Mouse (Mus musculus): ENCODE measurements around the gene Siae.

Gene Siae

GRCm38 (mm10) chr9:37625129-37625528 is 69.6 kb downstream of the Siae start:
- no peak for ATAC-seq (ENCODE audit: low TSS enrichment)

- ATAC-seq (ENCODE audit: low TSS enrichment), result peak; percentile 92
Observed at GRCm38 (mm10) chr9:37625641-37626040, 70.1 kb downstream of the Siae start.

- peak; percentile 32 for ATAC-seq (ENCODE audit: low TSS enrichment)
Observed at GRCm38 (mm10) chr9:37626103-37626567, 70.6 kb downstream of the Siae start.

- no peak for ATAC-seq (ENCODE audit: low TSS enrichment)
Observed at GRCm38 (mm10) chr9:37627263-37627662, 71.8 kb downstream of the Siae start.

- ATAC-seq (ENCODE audit: low TSS enrichment), result no peak
Observed at GRCm38 (mm10) chr9:37628581-37628980, 73.1 kb downstream of the Siae start.

GRCm38 (mm10) chr9:37629941-37630340 is 74.4 kb downstream of the Siae start:
- ATAC-seq (ENCODE audit: low TSS enrichment), result no peak

GRCm38 (mm10) chr9:37632305-37632704 is 76.8 kb downstream of the Siae start:
- peak; percentile 50 for ATAC-seq (ENCODE audit: low TSS enrichment)

- no peak for ATAC-seq (ENCODE audit: low TSS enrichment)
Observed at GRCm38 (mm10) chr9:37634269-37634668, 78.8 kb downstream of the Siae start.

GRCm38 (mm10) chr9:37636335-37636734 is 80.8 kb downstream of the Siae start:
- ATAC-seq (ENCODE audit: low TSS enrichment), result peak; percentile 71

- peak; percentile 66; the same call in 1 of the 2 replicates for ATAC-seq (ENCODE audit: low TSS enrichment)
Observed at GRCm38 (mm10) chr9:37636800-37637542, 81.5 kb downstream of the Siae start.

- ATAC-seq (ENCODE audit: low TSS enrichment), result no peak
Observed at GRCm38 (mm10) chr9:37638721-37639120, 83.2 kb downstream of the Siae start.

- no peak for ATAC-seq (ENCODE audit: low TSS enrichment)
Observed at GRCm38 (mm10) chr9:37646246-37646645, 90.7 kb downstream of the Siae start.

- peak; percentile 12; the same call in 1 of the 2 replicates for ATAC-seq (ENCODE audit: low TSS enrichment)
Observed at GRCm38 (mm10) chr9:37650639-37651038, 95.1 kb downstream of the Siae start.

GRCm38 (mm10) chr9:37653836-37654235 is 98.3 kb downstream of the Siae start:
- ATAC-seq (ENCODE audit: low TSS enrichment), result no peak

- ATAC-seq (ENCODE audit: low TSS enrichment), result no peak
Observed at GRCm38 (mm10) chr9:37655961-37656360, 100.5 kb downstream of the Siae start.

GRCm38 (mm10) chr9:37656439-37656881 is 101.0 kb downstream of the Siae start:
- peak; percentile 22 for ATAC-seq (ENCODE audit: low TSS enrichment)

GRCm38 (mm10) chr9:37656931-37657481 is 101.5 kb downstream of the Siae start, which contains the start of gene Tbrg1:
Gene Tbrg1 (minus strand): TSS chr9:37657312.
- peak; percentile 86 for ATAC-seq (ENCODE audit: low TSS enrichment)

GRCm38 (mm10) chr9:37659413-37659812 is 103.9 kb downstream of the Siae start:
- no peak for ATAC-seq (ENCODE audit: low TSS enrichment)

- no peak for ATAC-seq (ENCODE audit: low TSS enrichment)
Observed at GRCm38 (mm10) chr9:37663210-37663609, 107.7 kb downstream of the Siae start.

- ATAC-seq (ENCODE audit: low TSS enrichment), result no peak
Observed at GRCm38 (mm10) chr9:37664604-37665003, 109.1 kb downstream of the Siae start.

- no peak for ATAC-seq (ENCODE audit: low TSS enrichment)
Observed at GRCm38 (mm10) chr9:37666045-37666444, 110.5 kb downstream of the Siae start.

GRCm38 (mm10) chr9:37669115-37669514 is 113.6 kb downstream of the Siae start, which contains the start of gene Panx3:
Gene Panx3 (minus strand): TSS chr9:37669235.
- ATAC-seq (ENCODE audit: low TSS enrichment), result no peak

GRCm38 (mm10) chr9:37669678-37670077 is 114.2 kb downstream of the Siae start:
- ATAC-seq (ENCODE audit: low TSS enrichment), result no peak

Data from frontal cortex, adult (tissue).